Mouse (Mus musculus) c-Kit-positive CD71-negative TER-119-negative erythroid progenitor cells, embryonic 14.5 days (primary cell): ENCODE results near the gene Olfr319.
"Not testable (repeated sequence)": the region's sequence is repeated elsewhere in the genome, so short reads cannot be mapped to it uniquely, and the experiment has no call there.

ENCODE experiments used
- DNase-seq: peaks from one replicate; pipeline ENCODE4 v3.0.0-alpha.2; 2013; ENCODE audit warnings: low read depth

Olfr319 gene

GRCm38 (mm10) chr11:58698862-58699261 lies at the start of gene Olfr319:
Gene Olfr319 (plus strand): TSS chr11:58699162.
- no peak for DNase-seq

- no peak for DNase-seq
Observed at GRCm38 (mm10) chr11:58655151-58655550, 43.8 kb upstream of the Olfr319 start.

- DNase-seq = no peak
Observed at GRCm38 (mm10) chr11:58658596-58658995, 40.4 kb upstream of the Olfr319 start, which contains the start of gene Olfr322. Gene Olfr322 (plus strand): TSS chr11:58658782.

GRCm38 (mm10) chr11:58669252-58669651 lies 29.7 kb upstream of the Olfr319 start:
- DNase-seq = no peak

- DNase-seq = no peak
Observed at GRCm38 (mm10) chr11:58671825-58672224, 27.1 kb upstream of the Olfr319 start.

- DNase-seq = no peak
Observed at GRCm38 (mm10) chr11:58680799-58681198, 18.2 kb upstream of the Olfr319 start, which contains the start of gene Olfr320. Gene Olfr320 (plus strand): TSS chr11:58681099.

GRCm38 (mm10) chr11:58709086-58709485 lies 10.1 kb downstream of the Olfr319 start:
- no peak for DNase-seq

GRCm38 (mm10) chr11:58717723-58718122 lies 18.8 kb downstream of the Olfr319 start:
- DNase-seq = not testable (repeated sequence)

- no peak for DNase-seq
Observed at GRCm38 (mm10) chr11:58719701-58720100, 20.7 kb downstream of the Olfr319 start.

GRCm38 (mm10) chr11:58723914-58724313 lies 25.0 kb downstream of the Olfr319 start, which contains the start of gene Olfr318:
Gene Olfr318 (minus strand): TSS chr11:58724014.
- DNase-seq = no peak

GRCm38 (mm10) chr11:58727896-58728650 lies 29.1 kb downstream of the Olfr319 start:
- not testable (repeated sequence) for DNase-seq

GRCm38 (mm10) chr11:58733372-58733771 lies 34.4 kb downstream of the Olfr319 start:
- no peak for DNase-seq

- no peak for DNase-seq
Observed at GRCm38 (mm10) chr11:58738792-58739262, 39.9 kb downstream of the Olfr319 start, which contains the start of gene Olfr317. Gene Olfr317 (minus strand): TSS chr11:58739212.

- not testable (repeated sequence) for DNase-seq
Observed at GRCm38 (mm10) chr11:58751096-58751495, 52.1 kb downstream of the Olfr319 start.

- no peak for DNase-seq
Observed at GRCm38 (mm10) chr11:58752434-58752833, 53.5 kb downstream of the Olfr319 start, which contains the start of gene Olfr316. Gene Olfr316 (plus strand): TSS chr11:58752734.
